Mouse (Mus musculus) bone marrow, adult 2 months (tissue): ENCODE measurements at regions not wholly inside any gene's neighbourhood (a gene's known extent, or its start where the extent isn't known, plus 50 kb on each side); places are given as distances from the start of the nearest gene placed in this dataset.

Experiments
- CTCF ChIP-seq: fragments of 200-500 bp; IDR thresholded peaks from 2 replicates; pipeline ENCODE4 v1.5.1; 2011; ENCODE audit warnings: low read length, control low read depth; ENCODE audit not compliant: control insufficient read depth, insufficient read depth
- POLR2A ChIP-seq: fragments of 200-500 bp; IDR thresholded peaks from 2 replicates; pipeline ENCODE4 v1.6.1; 2011; ENCODE audit warnings: low read depth, mild to moderate bottlenecking, control low read depth, low read length, borderline replicate concordance; ENCODE audit not compliant: control insufficient read depth

GRCm38 (mm10) chr8:12457015-12457414 lies 61.9 kb downstream of the Sox1 start:
- TF ChIP-seq CTCF, result no peak
- TF ChIP-seq POLR2A, result no peak
